Mouse (Mus musculus) spleen, embryonic (tissue): ENCODE measurements around the gene Ninl.

Experiments
- CTCF ChIA-PET: fragments of 350-600 bp; sonication (Branson Sonifier 250); formaldehyde crosslinking; loops from one replicate; lab custom pipeline; 2022; lab: Charles Lee

The Ninl gene

DNA sequence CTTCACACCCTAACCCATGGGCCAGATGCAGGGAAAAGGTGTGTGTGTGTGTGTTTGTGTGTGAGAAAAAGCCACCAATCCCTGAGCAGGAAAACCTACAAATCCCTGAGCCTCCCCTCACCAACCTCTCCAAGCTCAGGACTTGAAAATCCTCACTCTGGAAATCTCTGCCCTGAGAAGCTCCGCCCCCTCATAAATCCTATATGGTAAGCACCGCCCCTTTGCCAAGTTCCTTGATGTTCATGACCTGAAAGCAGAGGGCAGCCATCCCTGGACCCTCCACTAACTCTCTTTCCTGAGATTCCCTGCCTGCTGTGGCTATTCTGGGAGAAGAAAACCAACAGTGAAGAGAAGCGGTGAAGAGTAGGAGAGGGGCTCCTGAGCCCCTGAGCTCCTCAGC is 40.2 kb downstream of the Ninl start:
- CTCF ChIA-PET: no interaction called here

DNA sequence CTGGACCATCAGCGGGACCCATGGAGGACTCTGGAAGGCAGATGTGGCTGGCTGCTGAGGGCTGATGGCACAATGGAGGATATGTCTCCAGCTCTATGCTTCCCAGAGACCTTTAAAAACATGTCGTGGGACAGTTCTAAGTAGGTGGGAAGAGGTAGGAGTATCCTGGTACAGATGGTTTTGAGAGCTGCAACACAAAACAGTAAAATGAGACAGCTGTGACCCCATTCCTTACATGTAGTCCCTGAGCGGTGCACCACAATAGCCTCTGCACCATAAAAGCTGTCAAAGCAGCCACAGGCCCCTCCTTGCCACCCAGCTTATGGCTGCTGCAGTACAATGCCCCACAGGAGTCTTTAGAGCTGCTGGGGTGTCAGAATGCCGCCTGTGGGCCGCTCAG is 41.6 kb downstream of the Ninl start:
- CTCF ChIA-PET: no interaction called here

DNA sequence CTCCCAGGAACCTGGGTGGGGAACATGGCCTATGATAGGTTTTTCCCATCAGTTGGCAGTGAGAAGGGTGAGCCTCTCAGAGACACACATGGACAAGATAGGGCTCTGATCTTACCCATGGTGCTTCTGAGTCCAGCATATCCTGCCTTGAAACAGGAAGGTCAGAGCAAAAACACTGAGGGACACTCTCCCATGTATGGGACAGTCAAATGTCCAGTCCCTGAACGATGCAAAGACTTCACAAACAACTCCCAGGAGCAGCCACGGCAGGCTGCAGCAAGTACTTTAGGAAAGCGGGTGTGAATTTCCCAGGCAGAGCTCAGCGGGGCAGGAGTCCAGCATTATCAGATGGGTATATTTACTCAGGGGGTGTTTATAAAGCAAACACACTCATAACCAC is 43.9 kb downstream of the Ninl start:
- CTCF ChIA-PET: no interaction called here

DNA sequence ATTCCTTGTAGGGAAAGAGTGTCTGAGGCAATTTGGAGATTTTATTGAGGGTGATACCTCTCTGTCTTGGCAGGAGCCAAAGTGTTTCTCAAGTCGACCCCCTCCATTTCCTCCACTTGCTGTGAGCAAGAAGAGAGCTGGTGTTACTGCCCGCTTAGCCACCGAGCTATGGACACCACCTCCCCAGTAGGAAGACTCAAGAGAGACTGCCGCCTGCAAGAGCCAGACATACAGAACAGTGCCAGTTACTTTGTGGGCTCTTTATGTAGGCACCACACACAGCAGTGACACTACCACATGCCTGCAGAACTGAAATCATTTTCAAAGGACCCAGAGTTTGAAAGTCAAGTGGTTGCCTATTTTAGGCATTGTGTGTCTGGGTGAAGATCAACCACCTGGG is 48.1 kb downstream of the Ninl start:
- CTCF ChIA-PET: no interaction called here

DNA sequence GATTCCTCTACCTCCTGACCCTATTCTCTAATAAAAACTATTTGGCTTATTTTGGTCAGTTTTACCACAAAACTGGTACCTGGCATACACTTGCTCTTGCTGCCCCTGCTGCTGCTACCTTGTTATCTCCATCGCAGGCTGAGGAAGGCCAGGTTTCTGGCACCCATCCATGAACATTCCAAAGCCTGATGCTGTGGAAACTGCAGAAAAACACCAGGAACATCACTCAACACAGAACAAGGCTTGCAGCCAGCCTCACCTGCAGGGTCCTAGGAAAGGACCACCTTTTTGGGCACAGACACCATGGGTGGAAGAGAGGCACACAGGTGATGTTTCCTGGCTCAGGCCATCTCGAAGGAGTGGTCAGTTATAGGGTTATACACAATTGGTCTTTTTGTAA is 48.7 kb downstream of the Ninl start:
- CTCF ChIA-PET: no interaction called here

DNA sequence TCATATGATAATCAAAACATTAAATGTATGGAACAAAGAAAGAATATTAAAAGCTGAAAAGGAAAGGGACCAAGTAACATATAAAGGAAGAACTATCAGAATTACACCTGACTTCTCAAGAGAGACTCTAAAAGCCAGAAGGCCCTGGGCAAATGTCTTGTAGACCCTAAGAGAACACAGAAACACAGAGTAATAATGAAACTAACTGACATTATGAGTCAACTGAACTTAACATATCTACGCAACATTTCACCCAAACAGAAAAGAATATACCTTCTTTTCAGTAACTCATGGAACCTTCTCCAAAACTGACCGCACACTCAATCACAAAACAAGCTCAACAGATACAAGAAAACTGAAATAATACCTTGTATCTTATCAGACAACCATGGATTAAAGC is 53.8 kb downstream of the Ninl start:
- CTCF ChIA-PET: interaction anchor here (0.6 kb wide), 1 partner anchor 759 kb away, joined by 13 read pairs; no protein-coding TSS in a partner anchor

DNA sequence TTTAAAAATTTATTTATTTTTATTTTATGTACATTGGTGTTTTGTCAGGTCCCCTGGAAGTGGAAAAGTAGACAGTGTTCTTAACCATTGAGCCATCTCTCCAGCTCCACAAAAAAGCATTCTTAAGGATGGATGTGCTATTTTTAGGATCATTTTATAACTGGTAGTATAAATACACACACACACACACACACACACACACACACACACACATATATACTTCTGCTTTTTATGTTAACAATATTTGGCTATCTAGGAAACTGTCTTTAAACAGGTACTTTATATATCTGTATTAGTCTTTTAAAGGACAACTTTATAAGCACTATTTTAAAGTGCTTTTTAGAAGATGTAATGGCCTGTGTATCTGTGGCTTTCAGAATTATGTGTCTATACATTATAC is 57.1 kb downstream of the Ninl start:
- CTCF ChIA-PET: no interaction called here

DNA sequence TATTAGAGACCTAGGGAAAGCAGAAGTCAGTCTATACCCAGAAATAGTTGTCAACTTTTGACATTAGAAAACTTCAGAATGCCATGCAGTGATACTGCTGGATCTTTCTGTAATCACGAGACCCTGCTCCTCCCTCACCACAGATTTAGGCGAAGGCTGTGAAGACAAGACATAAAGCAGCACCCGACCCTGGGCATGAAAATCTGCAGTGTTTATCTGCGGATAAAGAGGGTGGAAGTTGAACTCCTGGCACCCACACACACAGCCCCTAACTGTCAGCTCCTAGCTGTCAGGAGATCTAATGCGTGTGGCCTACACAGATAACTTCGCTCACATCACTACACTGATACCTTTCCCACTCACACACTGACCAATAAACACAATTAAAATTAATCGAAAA is 57.7 kb downstream of the Ninl start:
- CTCF ChIA-PET: no interaction called here

DNA sequence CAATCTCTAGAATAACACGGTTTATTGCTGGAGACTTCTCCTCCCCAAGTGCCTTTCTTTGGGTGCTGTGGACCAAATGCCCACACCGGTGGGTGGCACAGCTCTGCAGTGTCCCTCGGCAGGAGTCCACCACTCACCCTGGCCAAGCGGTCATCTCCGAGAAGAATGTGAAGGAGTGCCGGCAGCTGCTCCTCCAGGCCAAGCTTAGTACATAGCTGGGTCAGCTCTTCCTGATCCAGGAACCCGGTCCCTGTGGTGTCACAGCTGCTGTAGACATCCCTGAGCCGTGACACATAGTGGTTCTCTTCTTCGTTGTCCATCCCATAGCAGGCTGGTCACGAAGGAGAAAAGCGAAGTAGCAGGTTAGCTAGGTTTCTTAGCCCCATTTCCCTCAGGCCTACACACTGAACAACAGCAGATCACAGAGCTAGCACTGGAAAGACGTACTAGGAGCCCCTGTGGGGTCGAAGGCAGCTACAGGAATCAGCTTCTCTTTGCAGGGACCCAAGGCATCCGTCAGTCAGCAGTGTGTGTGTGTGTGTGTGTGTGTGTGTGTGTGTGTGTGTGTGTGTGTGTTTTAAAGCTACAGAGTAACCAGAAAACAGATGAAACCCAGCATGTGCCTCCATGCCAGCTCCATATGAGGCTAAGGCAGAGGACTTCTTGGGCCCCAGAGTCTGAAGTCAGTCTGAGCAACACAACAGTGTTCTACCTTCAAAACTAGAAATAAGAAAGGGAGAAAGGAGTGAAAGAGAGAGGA is 59.1 kb downstream of the Ninl start:
- CTCF ChIA-PET: interaction anchor here (0.7 kb wide), 1 partner anchor 18 kb away, joined by 3 read pairs; no protein-coding TSS in a partner anchor

DNA sequence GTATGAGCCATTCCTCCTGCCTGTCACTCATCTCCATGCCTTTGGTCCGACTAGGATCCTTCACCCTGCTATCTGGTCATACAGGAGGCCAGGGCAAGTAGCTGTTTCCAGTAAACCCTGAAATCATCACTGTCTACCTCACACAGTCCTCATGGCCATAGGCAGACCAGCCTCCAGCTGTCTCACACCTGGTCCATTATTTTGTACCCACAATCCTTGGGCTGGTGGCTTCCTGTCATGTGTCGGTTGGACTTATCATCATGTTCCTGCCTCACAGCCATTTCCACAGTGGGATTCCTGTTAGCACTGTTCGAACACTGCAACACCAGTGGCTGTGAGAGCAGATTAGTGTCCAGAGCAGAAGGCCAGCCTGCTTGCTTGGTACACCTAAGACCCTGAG is 60.4 kb downstream of the Ninl start:
- CTCF ChIA-PET: no interaction called here

DNA sequence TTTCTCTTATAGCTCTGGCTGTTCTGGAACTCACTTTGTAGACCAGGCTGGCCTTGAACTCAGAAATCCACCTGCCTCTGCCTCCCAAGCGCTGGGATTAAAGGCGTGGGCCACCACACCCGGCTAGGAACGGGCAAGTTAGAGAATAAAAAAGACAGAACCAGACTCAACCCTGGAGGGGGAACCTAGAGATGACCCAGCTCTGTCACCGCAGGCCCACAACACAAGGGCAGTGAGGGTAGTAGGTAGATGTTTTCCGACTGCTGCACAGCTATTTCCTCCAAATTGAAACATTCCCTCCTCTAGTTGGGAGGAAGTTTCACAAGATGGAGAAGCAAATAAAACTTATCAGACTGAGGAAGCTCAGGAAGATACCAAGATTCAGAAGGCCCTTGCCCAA is 61.5 kb downstream of the Ninl start:
- CTCF ChIA-PET: no interaction called here

DNA sequence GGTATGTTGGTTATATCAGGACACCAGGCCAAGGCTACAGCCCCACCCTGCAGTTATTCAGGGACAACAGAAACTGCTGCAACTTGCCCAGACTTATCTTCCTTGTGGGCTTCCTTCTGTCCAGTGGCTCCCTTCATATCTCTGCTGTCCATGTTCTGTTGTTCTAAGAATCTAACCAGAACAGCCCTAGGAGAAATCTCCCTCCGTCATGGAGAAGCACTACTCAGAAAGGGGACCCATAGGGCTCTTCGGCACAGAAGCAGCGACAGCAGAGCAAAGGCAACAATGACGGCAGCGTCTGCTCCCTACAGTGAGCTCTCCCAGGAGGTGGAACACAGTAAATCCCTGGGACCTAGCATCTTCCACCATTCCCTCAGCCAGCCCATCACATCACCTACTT is 62.3 kb downstream of the Ninl start:
- CTCF ChIA-PET: no interaction called here

DNA sequence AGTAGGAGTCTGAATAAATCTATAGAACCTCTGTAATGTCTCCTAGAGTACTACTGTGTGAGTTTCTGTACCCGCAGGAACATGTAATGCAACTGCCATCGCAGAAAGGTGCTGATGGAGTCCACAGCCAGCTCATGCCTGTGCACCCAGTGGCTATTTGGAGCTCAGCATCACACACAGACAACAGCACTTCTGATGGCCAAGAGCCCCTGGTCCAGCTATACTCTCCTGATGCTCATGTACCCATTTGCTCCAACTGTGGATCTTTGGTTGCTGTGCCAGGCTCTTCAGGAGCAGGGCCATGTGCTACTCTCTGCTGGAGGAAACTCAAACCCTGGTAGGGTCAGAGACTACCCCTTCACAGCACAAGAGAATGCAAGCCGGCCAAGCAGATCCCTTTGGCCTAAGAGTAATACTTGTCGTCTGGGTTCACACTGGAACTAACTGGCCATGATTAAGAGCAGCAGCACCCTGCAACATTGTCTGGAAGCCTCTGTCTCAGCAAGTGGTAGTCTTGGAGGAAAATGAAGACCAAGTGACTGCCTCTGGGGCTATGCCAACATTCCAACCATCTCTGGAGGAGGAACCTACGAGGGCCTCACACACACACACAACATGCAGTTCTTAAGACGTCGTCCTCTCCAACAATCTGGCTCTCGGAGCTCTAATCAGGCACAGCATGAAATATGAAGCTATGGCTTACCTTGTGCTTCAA is 65.6 kb downstream of the Ninl start:
- CTCF ChIA-PET: no interaction called here

DNA sequence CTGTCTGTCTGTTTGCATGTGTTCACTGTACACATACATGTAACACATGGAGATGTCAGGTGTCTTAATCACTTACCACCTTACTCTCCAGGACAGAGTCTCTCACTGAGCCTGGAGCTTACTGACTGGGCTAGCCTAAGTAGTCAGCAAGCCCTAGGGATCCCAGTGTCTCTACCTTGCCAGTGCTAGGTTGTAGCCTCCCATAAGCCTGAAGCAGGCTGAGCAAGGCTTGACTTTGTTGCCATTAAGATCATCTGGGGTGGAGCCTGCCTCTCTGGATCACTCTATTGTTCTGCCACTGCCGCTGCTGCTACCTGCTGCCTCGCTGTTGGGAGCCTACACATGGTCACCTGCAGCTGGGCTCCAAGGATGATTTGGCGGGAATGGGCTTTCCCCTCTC is 66.5 kb downstream of the Ninl start:
- CTCF ChIA-PET: no interaction called here

DNA sequence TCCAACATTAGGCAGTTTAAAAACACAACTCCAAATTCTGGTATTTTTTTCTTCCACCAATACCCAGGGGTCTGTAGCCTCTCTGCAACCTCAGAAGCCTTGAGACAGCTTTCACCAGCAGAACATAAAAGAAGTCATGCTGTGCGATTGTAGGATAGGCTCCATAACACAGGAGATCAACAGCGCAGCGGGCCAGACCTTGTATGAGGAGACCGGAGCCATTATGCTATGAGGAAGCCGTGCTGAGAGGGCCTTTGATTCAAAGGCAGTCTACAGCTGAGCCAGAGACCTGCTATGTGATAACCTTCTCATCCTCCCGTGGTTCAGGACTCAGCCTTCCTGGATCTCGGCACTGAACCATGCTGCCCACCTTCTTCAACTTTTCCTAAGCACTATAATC is 67.3 kb downstream of the Ninl start:
- CTCF ChIA-PET: no interaction called here

DNA sequence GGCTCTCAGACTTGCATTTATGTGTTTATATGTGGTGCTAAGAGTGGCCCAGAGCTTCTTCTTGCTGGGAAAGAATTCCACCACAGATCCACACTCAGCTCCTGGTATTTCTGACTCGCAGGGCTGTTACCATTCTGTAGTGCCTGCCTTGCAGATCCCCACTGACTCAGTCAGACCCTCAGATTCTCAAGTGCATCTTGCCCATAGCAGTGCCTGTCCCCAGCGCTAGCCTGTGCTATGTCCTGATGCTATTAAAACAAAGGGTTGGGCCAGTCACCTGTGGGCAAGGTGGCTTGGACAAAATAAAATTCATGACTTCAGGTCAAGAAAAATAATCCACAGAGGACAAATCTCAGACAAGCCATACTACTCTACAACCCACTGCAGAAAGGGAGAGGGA is 70.0 kb downstream of the Ninl start:
- CTCF ChIA-PET: interaction anchor here (0.7 kb wide), 1 partner anchor 69 kb away, joined by 5 read pairs; no protein-coding TSS in a partner anchor

DNA sequence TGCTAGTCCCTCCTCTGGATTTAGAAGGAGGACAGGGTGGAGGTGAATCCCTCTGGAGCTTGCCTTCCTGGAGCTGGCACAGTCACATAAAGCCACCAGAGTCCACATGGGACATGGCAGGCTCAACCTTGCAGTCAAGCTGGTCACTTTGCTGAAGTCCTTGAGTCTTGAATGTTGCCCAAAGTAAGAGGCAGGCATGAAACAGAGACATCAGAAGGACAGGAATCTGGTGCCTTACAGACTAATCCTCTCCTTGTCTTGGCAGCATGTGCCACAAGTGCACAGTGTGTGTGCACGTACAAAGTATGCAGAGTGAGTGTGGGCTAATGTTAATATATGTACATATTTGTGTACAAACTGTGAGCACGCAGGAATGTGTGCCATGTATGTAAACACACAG is 71.7 kb downstream of the Ninl start:
- CTCF ChIA-PET: no interaction called here

DNA sequence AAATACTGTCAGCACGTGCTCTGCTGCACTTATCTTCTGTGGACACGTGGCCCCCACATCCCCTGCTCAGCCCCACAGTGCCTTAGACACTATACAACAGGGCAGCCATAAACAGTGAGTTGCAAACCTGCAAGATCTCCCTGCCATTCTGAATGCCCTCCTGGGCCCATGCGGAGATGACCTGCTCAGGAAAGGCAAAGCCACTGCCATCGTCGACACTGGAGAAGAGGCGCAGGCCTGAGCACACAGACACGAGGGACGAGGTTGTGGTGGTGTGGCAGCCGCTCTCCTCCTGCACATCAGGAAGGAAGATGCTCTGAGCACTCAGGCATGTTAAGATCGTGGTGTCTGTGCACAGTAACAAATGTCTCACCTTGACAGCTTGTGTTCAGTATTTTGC is 73.2 kb downstream of the Ninl start:
- CTCF ChIA-PET: no interaction called here

DNA sequence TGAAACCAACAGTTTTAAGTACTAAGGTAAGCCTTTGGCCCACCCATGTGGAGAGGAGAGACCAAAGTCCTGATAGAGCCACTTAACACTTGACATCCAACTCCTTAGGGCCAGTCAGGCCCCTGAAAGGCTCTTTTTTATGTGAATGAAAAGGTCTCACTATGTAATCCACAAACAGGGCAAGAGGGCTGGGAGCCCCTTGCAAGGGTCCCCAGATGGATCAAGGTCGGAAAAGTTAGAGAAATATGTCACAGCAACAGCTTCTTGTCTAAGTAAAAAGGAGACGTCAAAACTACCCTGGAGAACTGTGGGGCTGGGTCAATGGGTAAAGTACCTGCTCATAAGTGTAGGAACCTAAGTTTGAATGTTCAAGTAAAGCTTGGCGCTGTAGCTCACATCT is 74.5 kb downstream of the Ninl start:
- CTCF ChIA-PET: no interaction called here

DNA sequence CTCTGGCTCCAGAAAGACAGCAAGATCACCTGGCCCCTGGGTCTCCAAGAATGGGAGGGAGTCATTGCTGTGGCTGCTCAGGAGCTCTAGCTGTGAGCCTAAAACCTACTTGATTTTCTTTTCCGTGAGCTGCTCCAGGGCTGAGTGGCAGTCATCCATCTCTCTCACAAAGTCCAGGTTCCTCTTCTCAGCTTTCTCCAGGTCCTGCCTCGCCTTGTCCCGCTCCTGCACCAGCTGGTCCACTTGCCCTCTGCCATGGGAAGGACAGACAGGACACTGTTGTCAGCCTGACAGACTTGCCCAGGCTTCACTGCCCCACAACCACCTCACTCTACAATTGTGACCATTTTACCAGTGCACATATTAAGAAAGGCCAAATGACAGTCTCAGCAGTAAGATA is 75.9 kb downstream of the Ninl start:
- CTCF ChIA-PET: no interaction called here

DNA sequence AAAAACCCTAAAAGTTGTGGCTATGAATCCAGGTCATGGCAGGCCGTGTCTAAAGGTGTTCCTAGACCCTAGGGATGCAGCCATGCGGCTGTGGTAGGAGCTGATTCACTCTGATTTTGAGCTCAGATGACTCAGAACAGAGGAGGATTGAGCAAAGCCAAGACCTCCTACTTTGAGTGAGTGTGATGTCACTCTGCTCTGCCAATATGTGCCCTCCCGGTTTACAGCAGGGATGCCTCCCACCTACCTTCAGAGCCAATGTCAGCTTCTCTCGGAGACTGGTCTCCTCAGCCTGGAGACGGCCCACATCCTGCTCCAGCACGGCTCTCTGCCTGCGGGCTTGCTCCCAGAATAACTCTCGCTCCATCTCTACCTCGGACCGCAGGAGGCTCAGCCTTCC is 79.7 kb downstream of the Ninl start:
- CTCF ChIA-PET: no interaction called here

DNA sequence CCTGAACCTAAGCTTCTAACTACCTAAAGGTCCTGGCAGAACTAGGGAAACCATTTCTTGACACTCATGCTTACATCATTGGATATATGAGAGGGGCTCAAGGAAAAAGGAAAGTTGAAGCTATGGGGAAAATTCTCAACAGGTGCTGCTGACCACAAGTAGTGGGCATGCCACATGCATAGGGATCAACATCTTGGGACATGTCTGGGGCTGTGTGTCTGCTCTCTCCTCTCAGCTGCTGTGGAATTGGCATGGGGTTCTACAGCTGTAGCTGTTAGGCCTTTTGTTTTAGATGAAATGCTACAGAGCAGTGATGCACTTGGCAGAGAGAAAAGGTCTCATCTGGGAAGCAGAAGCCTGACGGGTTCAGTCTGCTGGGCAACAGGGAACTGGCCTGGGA is 83.3 kb downstream of the Ninl start:
- CTCF ChIA-PET: no interaction called here

DNA sequence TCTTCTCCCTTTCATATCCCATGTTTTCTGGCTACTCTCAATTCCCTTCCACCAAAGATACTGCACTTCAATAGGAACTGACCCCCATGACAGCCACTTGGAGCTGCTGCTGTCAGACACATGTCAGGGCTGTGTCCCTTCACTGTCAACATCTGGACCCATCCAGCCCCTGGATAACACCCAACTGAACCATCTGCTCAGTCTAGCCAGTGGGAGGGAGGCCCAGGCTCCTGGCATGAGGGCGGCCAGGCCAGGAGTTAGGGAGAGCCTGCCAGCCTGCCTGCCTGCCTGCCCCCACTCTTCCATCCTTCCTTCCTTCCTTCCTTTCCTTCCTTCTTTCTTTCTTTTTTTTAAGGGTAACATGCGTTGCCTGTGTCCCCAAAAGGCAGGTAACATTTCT is 88.0 kb downstream of the Ninl start:
- CTCF ChIA-PET: no interaction called here
